Mouse (Mus musculus) lung, postnatal 0 days (tissue): Measurements from ENCODE around the gene Gm28053. TPM values are rescaled to one million over a fixed set of nuclear protein-coding genes. Genes with fewer than 3 reads are reported as not detected.

Experiments used
- ATAC-seq: fragments of 200-750 bp; cut with Nextera tagmentation; 2 replicates; pipeline ENCODE4 v1.8.0; 2017; ENCODE audit warnings: moderate library complexity
- DNase-seq: peaks from one replicate; pipeline ENCODE4 v3.0.0-alpha.2; 2016; ENCODE audit warnings: low spot score
- H3K27ac ChIP-seq: fragments of 300-500 bp; sonication (generic); 2 replicates; pipeline ENCODE4 v1.5.1; 2014; ENCODE audit warnings: antibody characterized with exemption, mild to moderate bottlenecking, low read length, mixed read lengths
- H3K27me3 ChIP-seq: fragments of 300-500 bp; sonication (generic); replicated peaks from 2 replicates; pipeline ENCODE4 v1.6.1; 2014; ENCODE audit warnings: low read length, mixed read lengths; ENCODE audit not compliant: insufficient read depth
- H3K36me3 ChIP-seq: fragments of 300-500 bp; sonication (generic); 2 replicates; pipeline ENCODE4 v1.6.1; 2014; ENCODE audit warnings: low read length, mixed read lengths; ENCODE audit not compliant: insufficient read depth
- H3K4me1 ChIP-seq: fragments of 300-500 bp; sonication (generic); 2 replicates; pipeline ENCODE4 v1.6.1; 2014; ENCODE audit warnings: antibody characterized with exemption, low read depth, low read length, mixed read lengths; ENCODE audit not compliant: insufficient read depth
- H3K4me2 ChIP-seq: fragments of 300-500 bp; sonication (generic); replicated peaks from 2 replicates; pipeline ENCODE4 v1.6.1; 2014; ENCODE audit warnings: low read depth, mild to moderate bottlenecking, low read length, moderate library complexity, mixed read lengths
- H3K4me3 ChIP-seq: fragments of 300-500 bp; sonication (generic); 2 replicates; pipeline ENCODE4 v1.5.1; 2014; ENCODE audit warnings: low read depth, low read length
- H3K9ac ChIP-seq: fragments of 300-500 bp; sonication (generic); replicated peaks from 2 replicates; pipeline ENCODE4 v1.6.1; 2014; ENCODE audit warnings: low read depth, mild to moderate bottlenecking
- H3K9me3 ChIP-seq: fragments of 300-500 bp; sonication (generic); 2 replicates; pipeline ENCODE4 v1.6.1; 2016; ENCODE audit warnings: low read length, mixed read lengths
- CTCF ChIP-seq: IDR thresholded peaks from 2 replicates; pipeline ENCODE4 v1.5.1; 2016; ENCODE audit warnings: antibody characterized with exemption, mild to moderate bottlenecking
- EP300 ChIP-seq: IDR thresholded peaks from 2 replicates; pipeline ENCODE4 v1.6.1; 2016; ENCODE audit warnings: antibody characterized with exemption, mild to moderate bottlenecking, control low read depth
- WGBS: fragments of 180-500 bp; shearing (Covaris S2); extraction: QIAGEN DNeasy Blood & Tissue Kit; methylation state at CpG from one replicate; pipeline ENCODE4 v1.1.7; 2014; 5-methylcytosine and 5-hydroxymethylcytosine counted together
- polyA plus RNA-seq: library from polyadenylated mRNA; unstranded; fragments of >200 nt; fragmentation: Nextera tagmentation; extraction: Ambion mirVana; gene quantifications from 2 replicates; pipeline ENCODE4 v1.2.1, GENCODE M21; 2015

The Gm28053 gene
- polyA plus RNA-seq, 1 experiment from 2014 or later = 2.2 TPM

DNA sequence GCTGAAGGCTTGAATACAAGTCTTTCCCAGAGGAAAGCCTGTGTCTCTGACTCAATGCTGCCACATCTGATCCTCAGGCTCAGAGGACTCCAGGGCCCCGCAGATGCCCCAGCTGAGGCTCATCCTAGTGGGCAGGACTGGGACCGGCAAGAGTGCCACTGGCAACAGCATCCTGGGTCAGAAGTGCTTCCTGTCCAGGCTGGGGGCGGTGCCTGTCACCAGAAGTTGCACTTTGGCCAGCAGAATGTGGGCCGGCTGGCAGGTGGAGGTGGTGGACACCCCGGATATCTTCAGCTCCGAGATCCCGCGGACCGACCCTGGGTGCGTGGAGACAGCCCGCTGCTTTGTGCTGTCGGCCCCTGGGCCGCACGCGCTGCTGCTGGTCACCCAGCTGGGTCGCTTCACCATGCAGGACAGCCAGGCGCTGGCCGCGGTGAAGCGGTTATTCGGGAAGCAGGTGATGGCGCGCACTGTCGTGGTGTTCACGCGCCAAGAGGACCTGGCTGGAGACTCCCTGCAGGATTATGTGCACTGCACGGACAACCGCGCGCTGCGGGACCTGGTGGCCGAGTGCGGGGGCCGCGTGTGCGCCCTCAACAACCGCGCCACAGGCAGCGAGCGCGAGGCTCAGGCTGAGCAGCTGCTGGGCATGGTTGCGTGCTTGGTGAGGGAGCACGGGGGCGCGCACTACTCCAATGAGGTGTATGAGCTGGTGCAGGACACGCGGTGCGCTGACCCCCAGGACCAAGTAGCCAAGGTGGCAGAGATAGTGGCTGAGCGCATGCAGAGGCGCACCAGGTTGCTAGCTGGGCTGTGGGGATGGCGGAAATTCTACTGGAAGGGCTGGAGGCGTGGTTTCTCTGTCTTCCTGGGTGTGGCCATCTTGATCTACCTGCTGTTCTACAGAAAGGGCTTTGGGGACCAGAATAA, 24.3 kb downstream of the Gm28053 start:
- Histone ChIP-seq H3K27ac (no peak overlapping the region), H3K27me3 (no peaks in the 10 kb centered on the region), H3K4me2 (peak overlapping the region; percentile 60), H3K36me3 (no peaks in the 10 kb centered on the region), H3K9me3 (no peaks in the 10 kb centered on the region), H3K4me1 (peaks cover 7% of the 10 kb centered on the region; the same call in 1 of the 2 replicates), H3K9ac (no peak overlapping the region), H3K4me3 (peak overlapping the region; percentile 18; the same call in 1 of the 2 replicates)
- peak; percentile 24 for DNase-seq
- ATAC-seq = no peak
- TF ChIP-seq CTCF (peak; percentile 23), EP300 (no peak)
- 12% methylated on average over 48 of the region's 52 CpGs for WGBS

DNA sequence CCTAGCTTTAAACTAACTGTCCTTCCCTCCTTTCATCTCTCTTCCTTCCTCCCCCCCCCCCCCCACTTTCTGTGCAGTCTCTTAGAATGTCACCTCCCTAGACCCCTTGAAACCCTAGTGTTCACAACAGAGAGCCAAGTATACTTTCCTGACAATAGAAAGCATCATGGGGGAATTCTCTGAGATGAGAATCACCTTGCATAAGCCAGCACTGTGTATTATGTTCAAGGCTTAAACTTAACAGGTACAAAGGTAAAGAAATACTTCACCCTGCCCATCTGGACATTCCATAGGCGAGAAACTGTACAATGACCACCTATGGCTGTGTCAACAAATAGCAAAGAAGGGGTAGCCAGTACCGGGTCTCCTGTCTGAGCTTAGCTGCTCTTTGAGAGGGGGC, 27.1 kb downstream of the Gm28053 start:
- 0 out of 2 replicates have a peak overlapping the region, but pooled peaks have one; percentile 19 for H3K4me2 ChIP-seq
- DNase-seq (no peak), ATAC-seq (no peak)
- no peaks in the 10 kb centered on the region for H3K36me3 ChIP-seq
- no peak overlapping the region for H3K4me3 ChIP-seq
- peaks cover 7% of the 10 kb centered on the region; the same call in 1 of the 2 replicates for H3K4me1 ChIP-seq
- no peaks in the 10 kb centered on the region for H3K27me3 ChIP-seq
- no peak overlapping the region for H3K9ac ChIP-seq
- no peak for TF ChIP-seq EP300
- TF ChIP-seq CTCF = no peak
- peak overlapping the region; percentile 89 for H3K27ac ChIP-seq
- whole genome bisulfite sequencing = 34% methylated on average over 2 of the region's 2 CpGs
- H3K9me3 ChIP-seq = no peaks in the 10 kb centered on the region

DNA sequence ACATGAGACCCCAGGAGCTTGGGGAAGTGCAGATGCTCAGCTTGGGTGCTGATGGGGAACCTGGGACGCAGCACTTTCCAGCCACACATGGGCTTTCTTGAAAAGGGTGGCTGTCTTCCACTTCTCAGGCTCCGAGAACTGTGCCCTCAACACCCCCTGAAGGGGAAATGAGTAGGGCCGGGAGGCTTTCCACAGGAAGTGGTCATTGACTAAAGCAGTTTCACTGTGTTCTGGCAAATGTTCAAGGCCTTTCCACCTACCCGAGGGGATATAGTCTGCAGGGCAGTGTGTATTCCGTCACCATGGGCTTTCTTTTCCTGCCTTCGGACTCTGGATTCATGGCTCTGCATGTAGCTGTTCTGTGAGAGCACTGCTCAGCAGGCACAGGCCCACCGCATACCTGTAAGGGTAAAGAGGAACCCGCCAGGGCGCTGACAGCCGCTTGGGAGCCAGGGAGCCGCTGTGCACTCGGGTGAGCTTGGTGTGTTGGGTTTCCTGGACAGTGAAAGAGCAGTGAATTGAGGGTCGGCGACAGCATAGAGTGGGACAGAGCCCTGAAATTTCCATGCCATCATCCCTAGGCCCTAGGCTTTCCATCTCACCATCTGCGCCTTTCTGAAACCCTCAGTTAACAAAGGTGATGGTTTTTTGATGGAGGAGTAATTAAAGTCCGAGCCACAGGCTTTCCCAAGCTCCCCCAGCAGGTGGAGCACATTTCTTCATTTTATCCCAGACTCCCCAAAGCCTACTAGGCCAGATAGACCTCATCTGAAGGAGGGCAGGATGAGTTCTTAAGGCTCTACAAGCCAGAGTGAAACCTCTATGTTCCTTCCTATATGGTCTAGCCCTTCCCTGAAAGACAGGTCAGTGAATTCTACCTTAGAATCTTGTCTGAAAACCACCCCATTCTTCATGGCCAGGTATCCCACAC, 27.8 kb downstream of the Gm28053 start, which contains the start of gene Gimap5:
Gene Gimap5 (plus strand): TSS at position 239 of the 931 bp plus-strand sequence.
- 37% methylated on average over 16 of the region's 16 CpGs for WGBS
- Histone ChIP-seq H3K27me3 (no peaks in the 10 kb centered on the region), H3K4me1 (peaks cover 7% of the 10 kb centered on the region; the same call in 1 of the 2 replicates), H3K9ac (0 out of 2 replicates have a peak within 1 kb of the TSS, but pooled peaks have one; percentile 36), H3K4me2 (peak within 1 kb of the TSS; percentile 44), H3K9me3 (no peaks in the 10 kb centered on the region), H3K27ac (peak within 1 kb of the TSS; percentile 89), H3K4me3 (peak within 1 kb of the TSS; percentile 31; the same call in 1 of the 2 replicates), H3K36me3 (no peaks in the 10 kb centered on the region)
- peak; percentile 78 for DNase-seq
- ATAC-seq = peak; percentile 78
- peak; percentile 53; the same call in 1 of the 2 replicates for TF ChIP-seq EP300
- TF ChIP-seq CTCF = peak; percentile 73

DNA sequence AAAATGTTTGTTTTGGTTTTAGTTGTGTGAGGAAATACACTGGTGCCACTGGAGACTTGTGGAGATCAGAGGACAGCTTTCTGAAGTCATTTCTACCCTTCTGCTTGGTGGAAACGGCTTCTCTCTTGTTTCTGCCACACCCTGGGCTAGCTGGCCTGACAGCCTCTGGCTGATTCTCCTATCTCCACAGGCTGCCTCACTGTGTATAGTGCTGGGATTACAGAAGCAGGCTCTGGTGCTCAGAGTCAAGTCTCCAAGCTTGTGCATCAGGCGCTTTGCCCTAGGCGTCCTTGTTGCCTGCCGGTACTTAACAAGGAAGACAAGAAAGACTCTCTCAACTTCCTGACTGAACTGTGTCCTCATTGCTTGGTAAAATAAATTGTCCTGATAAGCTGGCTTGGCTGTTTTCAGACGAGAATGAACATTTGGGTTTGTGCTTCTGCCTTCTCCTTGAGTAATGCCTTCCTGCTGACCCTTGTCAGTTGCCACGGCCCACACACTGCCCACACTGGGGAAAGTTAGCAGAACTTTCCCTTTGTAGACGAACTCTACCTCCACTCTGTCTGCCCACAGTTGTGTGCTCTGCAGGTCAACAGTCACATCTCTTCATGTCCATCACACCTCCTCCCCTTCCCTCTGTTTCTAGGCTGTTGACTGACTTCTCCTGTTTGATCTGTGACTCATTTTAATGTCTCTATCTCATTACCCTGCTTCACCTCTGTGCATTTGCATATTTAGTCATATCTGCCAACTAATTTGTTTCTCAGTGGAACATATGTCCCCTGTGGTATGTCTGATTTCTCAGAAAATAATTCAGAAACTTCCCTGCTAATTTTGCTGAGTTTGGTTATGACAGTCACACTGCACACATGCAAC, 28.9 kb downstream of the Gm28053 start:
- Histone ChIP-seq H3K9me3 (no peaks in the 10 kb centered on the region), H3K36me3 (no peaks in the 10 kb centered on the region), H3K27ac (peak overlapping the region; percentile 89), H3K4me1 (peaks cover 4% of the 10 kb centered on the region; the same call in 1 of the 2 replicates), H3K4me2 (peak overlapping the region; percentile 44), H3K9ac (peak overlapping the region; percentile 23; the same call in 1 of the 2 replicates), H3K4me3 (peak overlapping the region; percentile 31; the same call in 1 of the 2 replicates), H3K27me3 (no peaks in the 10 kb centered on the region)
- TF ChIP-seq EP300 (no peak), CTCF (peak; percentile 23; the same call in 1 of the 2 replicates)
- peak; percentile 57 for ATAC-seq
- 26% methylated on average over 7 of the region's 7 CpGs for WGBS
- DNase-seq = peak; percentile 30

DNA sequence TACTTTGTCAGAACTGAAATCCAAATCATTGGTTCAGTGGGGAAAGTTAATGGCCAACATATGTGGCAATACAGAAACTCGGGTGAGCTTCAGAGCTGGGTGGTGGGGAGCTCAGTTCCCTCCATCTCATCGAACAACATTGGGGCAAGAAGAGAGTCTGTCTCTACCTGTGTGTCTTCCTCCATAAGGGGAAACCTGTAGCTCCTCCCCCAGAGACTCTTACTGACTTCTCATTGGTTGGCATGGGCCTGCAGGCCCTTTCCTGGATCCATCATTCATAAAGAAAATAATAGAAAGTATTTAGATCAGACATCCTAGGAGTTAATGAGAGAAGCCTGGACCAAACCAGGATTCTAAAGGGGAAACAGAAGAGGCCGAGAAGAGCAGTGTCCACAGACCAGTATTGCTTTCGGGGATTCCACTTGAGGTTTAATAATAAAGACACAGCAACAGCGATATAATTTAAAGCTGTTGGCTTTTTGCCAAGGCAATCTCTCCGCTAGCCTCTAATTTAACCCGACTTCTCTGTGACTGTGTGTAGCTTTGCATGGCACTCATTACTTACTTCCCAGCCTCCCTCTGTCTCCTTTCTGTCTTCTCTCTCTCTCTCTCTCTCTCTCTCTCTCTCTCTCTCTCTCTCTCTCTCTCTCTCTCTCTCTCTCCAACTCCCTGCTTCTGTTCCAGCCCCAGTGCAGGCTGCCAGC, 45.3 kb downstream of the Gm28053 start:
- Histone ChIP-seq H3K9ac (no peak overlapping the region), H3K27ac (no peak overlapping the region), H3K4me3 (no peak overlapping the region), H3K9me3 (no peaks in the 10 kb centered on the region), H3K4me2 (no peak overlapping the region), H3K36me3 (no peaks in the 10 kb centered on the region), H3K4me1 (no peaks in the 10 kb centered on the region), H3K27me3 (no peaks in the 10 kb centered on the region)
- ATAC-seq (no peak), DNase-seq (no peak)
- WGBS = 65% methylated on average over 7 of the region's 7 CpGs
- no peak for TF ChIP-seq CTCF
